Mouse (Mus musculus): Measurements from ENCODE around the gene Padi3.

GRCm38 (mm10) chr4:140792584-140792983 lies 17.9 kb downstream of the Padi3 start:
- TF ChIP-seq POLR2A (IDR thresholded peaks at IDR 0.05; ENCODE audit: insufficient read length, low read depth) (no peak), MAX (IDR thresholded peaks at IDR 0.05; ENCODE audit: low read depth) (no peak), SRF (IDR thresholded peaks at IDR 0.05; ENCODE audit: control insufficient read depth, insufficient read length, low read depth) (no peak), REST (IDR thresholded peaks at IDR 0.05; ENCODE audit: insufficient read depth, insufficient read length) (no peak), USF1 (IDR thresholded peaks at IDR 0.05; ENCODE audit: low read depth) (no peak), E2F4 (IDR thresholded peaks at IDR 0.05; ENCODE audit: insufficient read depth) (no peak), CEBPB (IDR thresholded peaks at IDR 0.05; ENCODE audit: insufficient read depth, poor library complexity, severe bottlenecking) (no peak), POLR2AphosphoS2 (IDR thresholded peaks at IDR 0.05; ENCODE audit: insufficient read length, low read depth) (no peak), TCF3 (IDR thresholded peaks at IDR 0.05; ENCODE audit: insufficient read length, low read depth) (no peak), MYOG (IDR thresholded peaks at IDR 0.05; ENCODE audit: control insufficient read depth in 1 of 3, insufficient read depth in 1 of 3, insufficient read length in 2 of 3, low read depth in 2 of 3) (no peak)
